Mouse (Mus musculus) heart, postnatal 4 days (tissue): ENCODE measurements around the gene Gnl3. TPM values are rescaled to one million over a fixed set of nuclear protein-coding genes. Genes with fewer than 3 reads are reported as not detected.

Source experiments
- total RNA-seq, 2 experiments: library from RNA; stranded (reverse); gene quantifications; 2 replicates each; pipeline ENCODE4 v1.2.3; 2021

Gene Gnl3
- total RNA-seq, 2 experiments from 2014 or later, result 37.9 to 41.4 TPM

Other genes with a start within 250 kb of the Gnl3 start
- 10 to 100 TPM; 14.4 to 14.7 TPM for gene Tmem110, start 193.6 kb downstream of the Gnl3 start, total RNA-seq
- gene Mustn1, start 140.0 kb downstream of the Gnl3 start, total RNA-seq, result 1 to 10 TPM; 6.9 to 7.3 TPM
- gene Itih4, start 132.7 kb downstream of the Gnl3 start, total RNA-seq, result 1 to 10 TPM; 1.6 to 2.5 TPM
- under 1 TPM; 0.55 to 0.74 TPM for gene Itih3, start 95.4 kb downstream of the Gnl3 start, total RNA-seq
- not detected for gene Itih1, start 75.9 kb downstream of the Gnl3 start, total RNA-seq
- gene Nek4, start 67.8 kb downstream of the Gnl3 start, total RNA-seq, result 1 to 10 TPM; 3.6 to 4.6 TPM
- 10 to 100 TPM; 31.2 to 32.3 TPM for gene Glt8d1, start 17.8 kb downstream of the Gnl3 start, total RNA-seq
- gene Spcs1, start 17.5 kb downstream of the Gnl3 start, total RNA-seq, result 100 to 1,000 TPM; 176 to 181 TPM
- gene Pbrm1, start within 50 bp of the Gnl3 start, total RNA-seq, result 100 to 1,000 TPM in 1 of 2 experiments, 10 to 100 TPM in 1; 97.2 to 101 TPM
- 10 to 100 TPM; 80.5 to 91.4 TPM for gene Smim4, start 109.8 kb upstream of the Gnl3 start, total RNA-seq
- gene Nt5dc2, start 111.9 kb upstream of the Gnl3 start, total RNA-seq, result 10 to 100 TPM; 91.8 to 93.8 TPM
- gene Stab1, start 149.5 kb upstream of the Gnl3 start, total RNA-seq, result 10 to 100 TPM; 77.1 to 84.3 TPM
- gene Tnnc1, start 189.2 kb upstream of the Gnl3 start, total RNA-seq, result 1,000 to 10,000 TPM; 5,292 to 5,773 TPM
- gene Nisch, start 197.8 kb upstream of the Gnl3 start, total RNA-seq, result 100 to 1,000 TPM; 301 to 310 TPM
- gene Sema3g, start 198.7 kb upstream of the Gnl3 start, total RNA-seq, result 10 to 100 TPM in 1 of 2 experiments, 1 to 10 TPM in 1; 9.2 to 11.4 TPM
- 1 to 10 TPM; 5.5 to 6.4 TPM for gene Phf7, start 232.2 kb upstream of the Gnl3 start, total RNA-seq
- 10 to 100 TPM; 54.4 to 54.8 TPM for gene Bap1, start 232.3 kb upstream of the Gnl3 start, total RNA-seq